Mouse (Mus musculus) embryo, embryonic 11.5 days (tissue): ENCODE results near the gene Olfr351.

Source experiments
- DNase-seq: peaks from one replicate; pipeline ENCODE4 v3.0.0-alpha.2; 2012; ENCODE audit warnings: low read depth, low spot score

The Olfr351 gene

DNA sequence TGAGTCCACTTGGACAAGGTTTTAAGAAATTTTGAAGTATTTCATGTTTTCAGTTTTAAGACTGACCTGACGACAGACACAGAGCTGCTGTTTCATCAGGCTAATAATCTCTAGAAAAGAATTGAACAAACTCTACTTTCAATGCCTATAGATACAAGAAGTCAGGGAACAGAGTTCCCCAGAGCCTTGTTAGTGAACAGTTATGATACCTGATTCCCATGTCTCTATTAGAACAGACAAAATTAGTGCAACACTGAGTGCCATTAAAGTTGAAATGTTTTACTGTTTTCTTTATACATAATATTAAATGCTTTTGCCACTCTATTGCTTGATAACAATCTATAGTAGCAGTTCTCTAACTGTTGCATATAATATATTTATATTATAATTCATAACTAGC lies at the start of gene Olfr351:
Gene Olfr351 (minus strand): TSS at position 101 of the 400 bp plus-strand sequence.
- DNase-seq, result no peak

- no peak for DNase-seq
These were observed 42.9 kb upstream of the Olfr351 start, which contains the start of gene Olfr354 for GRCm38 (mm10) chr2:36905380-36905779. Gene Olfr354 (plus strand): TSS chr2:36905680.

DNA sequence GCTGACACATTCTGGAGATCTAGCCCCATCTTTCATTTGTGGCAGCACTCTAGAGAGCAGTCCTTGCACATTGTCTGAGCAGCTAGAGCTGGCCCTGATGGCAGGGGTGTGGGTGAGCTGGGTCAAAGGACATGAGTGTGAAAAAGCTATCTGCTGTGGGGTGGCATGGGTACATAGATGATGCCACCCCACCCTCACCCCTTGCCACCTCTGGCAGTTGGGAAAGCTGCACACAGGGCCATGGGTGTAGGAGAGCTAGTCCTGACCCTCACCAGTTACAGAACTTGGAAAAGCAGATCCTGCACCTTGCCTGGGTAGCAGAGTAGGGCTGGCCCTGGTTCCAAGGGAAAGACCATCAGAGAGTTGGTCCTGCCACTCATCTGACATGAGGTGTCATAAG lies 34.7 kb upstream of the Olfr351 start:
- DNase-seq, result no peak

GRCm38 (mm10) chr2:36892836-36893235 lies 30.4 kb upstream of the Olfr351 start, which contains the start of gene Olfr353:
Gene Olfr353 (minus strand): TSS chr2:36892936.
- DNase-seq, result no peak

DNA sequence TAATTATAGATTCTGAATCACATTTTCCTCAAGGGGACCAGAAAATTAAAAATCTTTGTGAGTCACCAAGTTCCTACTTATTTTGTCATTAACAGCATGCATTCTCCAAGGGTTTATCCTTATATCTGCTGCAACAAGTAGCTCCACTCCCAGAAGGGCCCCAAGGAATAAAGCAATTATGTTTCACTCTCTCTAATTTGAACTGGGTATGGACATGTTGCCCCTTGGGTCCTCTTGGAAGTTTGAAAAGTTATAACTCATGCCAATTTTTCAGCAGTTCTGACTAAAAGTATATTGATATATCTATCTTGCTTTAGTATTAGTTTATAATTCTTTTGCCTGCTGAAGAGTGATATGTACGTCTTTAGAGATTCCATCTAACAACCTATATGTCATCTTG lies 5.7 kb upstream of the Olfr351 start, which contains the start of gene Olfr352:
Gene Olfr352 (plus strand): TSS at position 301 of the 400 bp plus-strand sequence.
- DNase-seq, result no peak

DNA sequence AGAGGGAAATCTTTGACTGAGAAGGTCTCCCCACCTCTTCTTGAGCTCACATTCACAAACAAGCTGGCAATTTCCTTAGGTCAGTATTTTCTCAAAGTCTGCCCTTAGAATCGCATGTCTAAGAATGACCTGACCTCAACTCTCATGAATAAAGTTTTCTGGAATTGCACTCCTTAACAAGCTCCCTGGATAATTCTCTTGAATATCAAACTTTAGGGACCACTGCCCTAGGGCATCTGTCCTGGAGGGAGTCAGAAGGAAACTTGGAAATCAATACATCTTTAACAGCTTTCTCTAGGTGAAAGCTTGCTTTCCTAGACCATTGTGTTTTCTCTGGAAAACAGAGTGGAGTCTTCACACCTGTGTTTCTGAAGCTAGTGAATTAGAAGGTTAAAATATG lies 16.4 kb downstream of the Olfr351 start, which contains the start of gene Olfr350:
Gene Olfr350 (plus strand): TSS at position 301 of the 400 bp plus-strand sequence.
- DNase-seq, result no peak

- DNase-seq, result no peak
These were observed 45.5 kb downstream of the Olfr351 start, which contains the start of gene Olfr3 for GRCm38 (mm10) chr2:36816932-36817331. Gene Olfr3 (minus strand): TSS chr2:36817032.
